Mouse (Mus musculus) ES-CJ7 (cell line): ENCODE results near the gene Gar1.

Experiments
- DNase-seq: peaks from one replicate; pipeline ENCODE4 v3.0.0; 2011; ENCODE audit warnings: low read depth, low spot score

The Gar1 gene

GRCm38 (mm10) chr3:129803765-129804164 lies 27.4 kb downstream of the Gar1 start, which contains the start of gene Lrit3:
TSS of gene Lrit3 (minus strand) at chr3:129804030.
- DNase-seq, result no peak

GRCm38 (mm10) chr3:129799011-129799410 lies 32.2 kb downstream of the Gar1 start:
- no peak for DNase-seq

DNA sequence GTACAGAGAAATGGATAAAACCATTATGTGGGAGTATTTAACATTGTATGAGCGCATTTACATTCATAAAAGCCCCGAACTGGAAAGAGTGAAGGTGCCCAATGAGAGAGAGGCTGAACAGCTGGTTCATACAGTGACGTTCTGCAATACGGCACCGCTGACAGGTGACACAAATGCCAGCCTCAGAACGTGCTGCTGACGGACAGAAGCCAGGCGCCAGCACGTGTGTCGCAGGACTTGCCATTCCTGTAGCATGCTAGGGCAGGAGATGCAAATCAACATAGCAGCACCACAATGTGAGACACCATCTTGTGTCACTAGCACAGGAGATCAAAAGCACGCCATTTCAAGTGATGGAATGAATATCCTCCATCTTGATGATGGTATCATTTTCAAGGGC lies 32.6 kb downstream of the Gar1 start:
- DNase-seq, result no peak

DNA sequence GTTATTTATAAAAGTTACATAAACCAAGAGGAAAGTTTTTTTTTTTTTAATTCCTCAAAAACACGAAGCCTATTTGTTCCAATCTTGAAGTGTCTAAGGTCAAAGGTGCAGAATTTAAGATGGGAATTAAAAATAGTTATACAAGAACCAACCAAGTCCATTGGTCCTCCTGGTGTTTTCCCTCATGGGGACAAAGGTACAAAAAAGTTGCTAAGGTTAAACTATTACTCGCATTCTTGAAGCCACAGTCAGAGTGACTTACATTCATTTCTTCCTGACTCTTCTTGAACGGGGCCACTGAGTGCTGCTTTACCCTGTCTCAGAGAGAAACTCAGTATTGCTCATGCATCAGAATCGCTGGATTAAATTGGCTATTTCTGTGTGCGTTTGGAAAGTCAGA lies 33.9 kb downstream of the Gar1 start:
- no peak for DNase-seq

DNA sequence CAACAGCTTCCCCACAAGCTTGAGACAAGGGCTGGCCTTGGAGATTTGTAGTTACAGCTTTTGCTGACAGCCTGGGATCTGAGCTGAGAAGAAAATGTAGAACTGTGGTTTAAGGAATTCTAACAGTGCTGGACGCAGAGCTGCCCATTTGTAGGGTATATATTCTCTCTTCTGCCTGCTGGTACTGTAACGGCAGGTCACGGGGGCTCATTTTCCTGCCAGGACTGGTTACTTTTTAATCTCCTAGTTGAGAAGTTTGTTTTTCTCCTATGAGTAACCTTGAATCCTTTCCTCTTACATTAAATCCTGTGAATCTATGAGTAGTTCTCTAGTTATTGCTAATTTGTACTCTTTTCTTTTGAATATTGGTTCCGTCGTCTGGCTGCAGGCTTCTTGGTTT lies 37.4 kb downstream of the Gar1 start:
- no peak for DNase-seq

- no peak for DNase-seq
These were observed 48.5 kb downstream of the Gar1 start for GRCm38 (mm10) chr3:129782746-129783145.

DNA sequence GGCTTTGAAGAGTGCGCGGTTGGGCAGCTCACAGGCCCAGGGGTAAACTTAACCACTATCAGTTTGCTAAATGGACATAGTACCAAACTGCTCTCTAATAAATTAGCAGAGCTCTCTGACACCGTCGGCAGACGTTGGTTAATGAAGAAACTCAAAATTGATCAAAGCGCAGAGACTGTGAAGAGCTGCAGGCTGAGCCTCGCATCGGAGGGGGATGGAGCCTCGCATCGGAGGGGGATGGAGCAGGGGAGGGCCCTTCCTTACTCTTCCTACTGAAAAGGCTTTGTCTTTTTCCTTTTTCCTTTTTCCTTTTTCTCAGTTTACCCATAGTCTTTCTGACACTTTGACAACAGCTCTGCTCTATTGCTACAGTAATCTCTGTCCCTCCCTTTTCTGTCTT lies 49.8 kb downstream of the Gar1 start:
- no peak for DNase-seq
